Mouse (Mus musculus) small intestine, adult 2 months (tissue): ENCODE data around the gene Rbms3. TPM values are rescaled to one million over a fixed set of nuclear protein-coding genes. Genes with fewer than 3 reads are reported as not detected.

Experiments used
- H3K27ac ChIP-seq: fragments of 200-500 bp; 2 replicates; pipeline ENCODE4 v1.5.1; 2012; ENCODE audit warnings: low read depth, low read length, control low read depth, inconsistent platforms; ENCODE audit not compliant: insufficient read depth
- H3K27me3 ChIP-seq: fragments of 200-500 bp; 2 replicates; pipeline ENCODE4 v1.6.1; 2012; ENCODE audit warnings: mild to moderate bottlenecking, moderate library complexity, low read length, inconsistent platforms; ENCODE audit not compliant: control insufficient read depth, insufficient read depth
- H3K36me3 ChIP-seq: fragments of 200-500 bp; 2 replicates; pipeline ENCODE4 v1.6.1; 2012; ENCODE audit warnings: mild to moderate bottlenecking, low read length, control low read depth, inconsistent platforms; ENCODE audit not compliant: control insufficient read depth, insufficient read depth
- H3K4me1 ChIP-seq: fragments of 200-500 bp; 2 replicates; pipeline ENCODE4 v1.6.1; 2012; ENCODE audit warnings: low read length, inconsistent platforms, mixed read lengths; ENCODE audit not compliant: control insufficient read depth, insufficient read depth, insufficient read length
- H3K4me3 ChIP-seq: fragments of 200-500 bp; 2 replicates; pipeline ENCODE4 v1.5.1; 2012; ENCODE audit warnings: low read depth, mild to moderate bottlenecking, control low read depth, inconsistent platforms, low read length, moderate library complexity
- CTCF ChIP-seq: fragments of 200-500 bp; IDR thresholded peaks from 2 replicates; pipeline ENCODE4 v1.5.1; 2012; ENCODE audit warnings: low read depth, mild to moderate bottlenecking, control low read depth, inconsistent platforms, low read length, moderate library complexity, mixed read lengths; ENCODE audit not compliant: insufficient replicate concordance, insufficient read length; ENCODE audit errors: extremely low read depth
- POLR2A ChIP-seq: fragments of 200-500 bp; IDR thresholded peaks from 2 replicates; pipeline ENCODE4 v1.6.1; 2012; ENCODE audit warnings: low read depth, mild to moderate bottlenecking, control low read depth, inconsistent platforms, low read length, moderate library complexity
- WGBS: fragments of 180-500 bp; shearing (Covaris S2); methylation state at CpG from one replicate; pipeline ENCODE4 v1.1.7; 2018; 5-methylcytosine and 5-hydroxymethylcytosine counted together
- polyA plus RNA-seq: library from polyadenylated mRNA; depleted of rRNA; stranded (reverse); fragments of >200 nt; gene quantifications from 2 replicates; pipeline ENCODE4 v1.2.3, GENCODE M21; 2012

Rbms3 gene
- polyA plus RNA-seq, 1 experiment, result 3.3 TPM

GRCm38 (mm10) chr9:116833677-116834076 lies 796.0 kb downstream of the Rbms3 start:
- 80% methylated on average over 7 of the region's 7 CpGs for WGBS
- Histone ChIP-seq H3K27ac (no peak overlapping the region), H3K27me3 (no peaks in the 10 kb centered on the region), H3K36me3 (no peaks in the 10 kb centered on the region), H3K4me3 (no peak overlapping the region), H3K4me1 (no peaks in the 10 kb centered on the region)
- TF ChIP-seq POLR2A (no peak), CTCF (no peak)

DNA sequence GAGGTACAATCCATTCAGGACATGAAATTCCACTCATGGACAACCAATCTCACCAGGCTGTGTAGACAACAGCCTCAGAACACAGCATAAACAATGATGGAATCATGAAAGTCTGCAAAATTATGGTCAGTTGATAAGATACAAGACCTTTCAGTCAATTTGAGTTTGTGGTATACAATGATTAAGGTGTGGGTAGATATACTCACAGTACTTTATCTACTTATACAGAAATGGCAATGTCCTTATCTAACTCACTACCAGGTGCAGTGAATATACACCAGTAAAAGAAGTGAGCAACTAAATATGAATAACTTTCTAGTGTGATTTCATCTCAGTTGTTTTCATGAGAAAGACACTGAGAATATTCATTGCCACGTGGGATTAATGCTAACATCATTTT lies 796.9 kb downstream of the Rbms3 start:
- Histone ChIP-seq H3K36me3 (no peaks in the 10 kb centered on the region), H3K4me3 (no peak overlapping the region), H3K27ac (no peak overlapping the region), H3K27me3 (no peaks in the 10 kb centered on the region), H3K4me1 (no peaks in the 10 kb centered on the region)
- 49% methylated on average over 1 of the region's 1 CpGs for WGBS
- no peak for TF ChIP-seq POLR2A
- TF ChIP-seq CTCF, result no peak

DNA sequence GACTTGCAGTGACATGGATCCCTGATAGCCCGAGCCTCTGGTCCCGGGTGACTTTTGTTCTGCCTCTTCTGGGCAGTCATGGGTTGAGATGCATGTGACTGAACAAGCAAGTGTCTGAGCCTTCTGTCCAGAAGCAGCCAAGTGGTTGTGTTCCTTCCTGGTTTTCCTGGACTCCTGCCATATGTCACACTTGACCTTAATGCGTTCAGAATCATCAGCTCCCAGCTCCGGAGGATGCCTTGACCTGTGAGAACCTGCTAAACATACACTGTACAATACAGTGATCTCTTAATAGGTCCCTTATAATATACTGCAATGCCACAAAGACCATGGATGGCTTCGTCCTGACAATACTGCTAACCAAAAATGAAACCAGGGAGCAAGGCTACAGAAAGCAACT lies 798.3 kb downstream of the Rbms3 start:
- TF ChIP-seq POLR2A, result no peak
- TF ChIP-seq CTCF, result no peak
- no peaks in the 10 kb centered on the region for H3K27me3 ChIP-seq
- no peaks in the 10 kb centered on the region for H3K4me1 ChIP-seq
- no peak overlapping the region for H3K27ac ChIP-seq
- no peaks in the 10 kb centered on the region for H3K36me3 ChIP-seq
- no peak overlapping the region for H3K4me3 ChIP-seq
- WGBS, result 63% methylated on average over 5 of the region's 5 CpGs

- H3K27me3 ChIP-seq, result no peaks in the 10 kb centered on the region
These were observed 799.8 kb downstream of the Rbms3 start for GRCm38 (mm10) chr9:116829929-116830328.

GRCm38 (mm10) chr9:116821601-116822000 lies 808.1 kb downstream of the Rbms3 start:
- WGBS, result 72% methylated on average over 7 of the region's 7 CpGs
- H3K27me3 ChIP-seq, result no peaks in the 10 kb centered on the region
- no peaks in the 10 kb centered on the region for H3K4me1 ChIP-seq

More at GRCm38 (mm10) chr9:116829929-116830328, 799.8 kb downstream of the Rbms3 start:
- 82% methylated on average over 4 of the region's 4 CpGs for WGBS
- Histone ChIP-seq H3K4me1 (no peaks in the 10 kb centered on the region), H3K4me3 (no peak overlapping the region), H3K27ac (no peak overlapping the region), H3K36me3 (no peaks in the 10 kb centered on the region)
- TF ChIP-seq POLR2A, result no peak

DNA sequence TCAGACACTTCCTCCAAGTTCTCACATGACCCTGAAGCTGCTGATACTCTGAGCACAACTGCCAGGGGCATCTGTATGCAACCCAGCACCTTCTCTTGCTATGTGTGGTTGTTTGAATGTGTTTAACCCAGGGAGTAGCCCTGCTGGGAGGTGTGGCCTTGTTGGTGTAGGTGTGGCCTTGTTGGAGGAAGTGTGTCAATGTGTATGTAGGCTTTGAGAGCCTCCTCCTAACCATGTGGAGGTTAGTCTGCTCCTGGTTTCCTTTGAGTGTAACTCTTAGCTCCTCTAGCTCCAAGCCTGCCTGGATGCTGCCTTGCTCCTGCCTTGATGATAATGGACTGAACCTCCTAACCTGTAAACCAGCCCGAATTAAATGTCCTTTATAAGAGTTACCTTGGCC lies 812.5 kb downstream of the Rbms3 start:
- Histone ChIP-seq H3K4me3 (no peak overlapping the region), H3K27ac (no peak overlapping the region), H3K27me3 (no peaks in the 10 kb centered on the region), H3K4me1 (no peaks in the 10 kb centered on the region), H3K36me3 (no peaks in the 10 kb centered on the region)
- WGBS, result 67% methylated on average over 1 of the region's 1 CpGs
- TF ChIP-seq POLR2A (no peak), CTCF (no peak)

More at GRCm38 (mm10) chr9:116821601-116822000, 808.1 kb downstream of the Rbms3 start:
- Histone ChIP-seq H3K27ac (no peak overlapping the region), H3K4me3 (no peak overlapping the region), H3K36me3 (no peaks in the 10 kb centered on the region)
- TF ChIP-seq CTCF (no peak), POLR2A (no peak)

DNA sequence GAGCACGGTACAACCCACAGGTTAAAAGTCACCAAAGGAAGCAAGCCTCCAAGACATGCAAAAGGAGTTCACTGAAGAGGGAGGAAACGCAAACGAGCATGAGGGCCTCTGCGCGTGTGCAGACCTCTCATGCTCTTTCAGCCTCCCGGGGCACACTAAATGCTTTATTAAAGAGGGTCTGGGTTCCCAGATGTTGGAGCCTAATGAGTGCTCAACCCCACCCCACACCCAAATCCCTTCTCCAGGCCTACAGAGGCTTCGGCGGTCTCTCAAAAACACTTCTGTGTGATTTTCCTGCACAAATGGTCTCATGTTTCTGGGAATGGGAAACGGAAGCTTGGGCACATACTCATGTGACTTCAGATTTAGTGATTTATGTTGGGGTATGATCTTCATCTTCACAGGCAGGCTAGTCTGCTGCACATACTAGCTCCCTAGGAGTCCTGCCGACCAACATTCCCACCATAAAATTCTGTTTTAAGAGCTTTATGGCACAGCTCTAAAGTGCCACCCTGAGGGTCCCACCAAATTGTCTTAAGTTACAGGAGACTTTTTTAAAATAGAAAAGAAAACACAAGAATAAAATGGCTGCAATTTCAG lies 815.1 kb downstream of the Rbms3 start:
- H3K27me3 ChIP-seq, result no peaks in the 10 kb centered on the region
- no peaks in the 10 kb centered on the region for H3K36me3 ChIP-seq
- no peak overlapping the region for H3K27ac ChIP-seq
- H3K4me3 ChIP-seq, result no peak overlapping the region
- no peaks in the 10 kb centered on the region for H3K4me1 ChIP-seq
- 86% methylated on average over 10 of the region's 10 CpGs for WGBS
- TF ChIP-seq CTCF (no peak), POLR2A (no peak)

- H3K36me3 ChIP-seq, result no peaks in the 10 kb centered on the region
- TF ChIP-seq CTCF (no peak), POLR2A (no peak)
- H3K4me1 ChIP-seq, result no peaks in the 10 kb centered on the region
- H3K4me3 ChIP-seq, result no peak overlapping the region
- H3K27ac ChIP-seq, result no peak overlapping the region
- no peaks in the 10 kb centered on the region for H3K27me3 ChIP-seq
- WGBS, result 54% methylated on average over 2 of the region's 2 CpGs
These were observed 816.3 kb downstream of the Rbms3 start for GRCm38 (mm10) chr9:116813396-116813795.
